Mouse (Mus musculus): ENCODE data around the gene Ccdc69. TPM values are rescaled to one million over a fixed set of nuclear protein-coding genes. Genes with fewer than 3 reads are reported as not detected.

Gene Ccdc69
- polyA plus RNA-seq, 1 experiment from 2014 or later = 3.5 TPM

- Histone ChIP-seq H3K9me3 (ENCODE audit: control insufficient read depth) (no peaks in the 10 kb centered on the region), H3K4me2 (replicated peaks; ENCODE audit: low read depth) (no peak overlapping the region), H3K4me1 (replicated peaks; ENCODE audit: control insufficient read depth, insufficient read depth, low read length) (no peaks in the 10 kb centered on the region), H3K9ac (ENCODE audit: low read depth, low read length) (no peak overlapping the region), H3K27me3 (replicated peaks; ENCODE audit: control insufficient read depth, insufficient read depth, low read length) (no peaks in the 10 kb centered on the region), H3K36me3 (ENCODE audit: control insufficient read depth, insufficient read depth) (no peaks in the 10 kb centered on the region), H3K27ac (ENCODE audit: low read depth, low read length) (no peak overlapping the region), H3K4me3 (ENCODE audit: low read depth, low read length) (no peak overlapping the region)
- no peak for TF ChIP-seq CTCF (IDR thresholded peaks at IDR 0.05; ENCODE audit: low read depth)
- WGBS = 86% methylated on average over 1 of the region's 1 CpGs
- no peak for ATAC-seq
Measured at GRCm38 (mm10) chr11:55106636-55107035, 28.7 kb upstream of the Ccdc69 start.

GRCm38 (mm10) chr11:55105389-55105788, 27.5 kb upstream of the Ccdc69 start:
- Histone ChIP-seq H3K4me1 (replicated peaks; ENCODE audit: control insufficient read depth, insufficient read depth, low read length) (no peaks in the 10 kb centered on the region), H3K9ac (ENCODE audit: low read depth, low read length) (no peak overlapping the region), H3K27ac (ENCODE audit: low read depth, low read length) (no peak overlapping the region), H3K27me3 (replicated peaks; ENCODE audit: control insufficient read depth, insufficient read depth, low read length) (no peaks in the 10 kb centered on the region), H3K9me3 (ENCODE audit: control insufficient read depth) (no peaks in the 10 kb centered on the region), H3K4me3 (ENCODE audit: low read depth, low read length) (no peak overlapping the region), H3K4me2 (replicated peaks; ENCODE audit: low read depth) (no peak overlapping the region), H3K36me3 (ENCODE audit: control insufficient read depth, insufficient read depth) (no peaks in the 10 kb centered on the region)
- ATAC-seq = no peak
- TF ChIP-seq CTCF (IDR thresholded peaks at IDR 0.05; ENCODE audit: low read depth) = no peak
- WGBS = 63% methylated on average over 4 of the region's 4 CpGs

GRCm38 (mm10) chr11:55103229-55103628, 25.3 kb upstream of the Ccdc69 start:
- Histone ChIP-seq H3K9ac (ENCODE audit: low read depth, low read length) (no peak overlapping the region), H3K36me3 (ENCODE audit: control insufficient read depth, insufficient read depth) (no peaks in the 10 kb centered on the region), H3K4me2 (replicated peaks; ENCODE audit: low read depth) (no peak overlapping the region), H3K4me1 (replicated peaks; ENCODE audit: control insufficient read depth, insufficient read depth, low read length) (no peaks in the 10 kb centered on the region), H3K4me3 (ENCODE audit: low read depth, low read length) (no peak overlapping the region), H3K27me3 (replicated peaks; ENCODE audit: control insufficient read depth, insufficient read depth, low read length) (no peaks in the 10 kb centered on the region), H3K27ac (ENCODE audit: low read depth, low read length) (no peak overlapping the region), H3K9me3 (ENCODE audit: control insufficient read depth) (no peaks in the 10 kb centered on the region)
- ATAC-seq = no peak
- WGBS = 93% methylated on average over 3 of the region's 3 CpGs
- no peak for TF ChIP-seq CTCF (IDR thresholded peaks at IDR 0.05; ENCODE audit: low read depth)

GRCm38 (mm10) chr11:55102015-55102414, 24.1 kb upstream of the Ccdc69 start:
- H3K4me2 ChIP-seq (replicated peaks; ENCODE audit: low read depth) = no peak overlapping the region
- H3K4me1 ChIP-seq (replicated peaks; ENCODE audit: control insufficient read depth, insufficient read depth, low read length) = no peaks in the 10 kb centered on the region
- 87% methylated on average over 3 of the region's 3 CpGs for WGBS
- no peak overlapping the region for H3K4me3 ChIP-seq (ENCODE audit: low read depth, low read length)
- no peaks in the 10 kb centered on the region for H3K27me3 ChIP-seq (replicated peaks; ENCODE audit: control insufficient read depth, insufficient read depth, low read length)
- ATAC-seq = no peak
- no peak for TF ChIP-seq CTCF (IDR thresholded peaks at IDR 0.05; ENCODE audit: low read depth)
- no peaks in the 10 kb centered on the region for H3K36me3 ChIP-seq (ENCODE audit: control insufficient read depth, insufficient read depth)
- no peak overlapping the region for H3K27ac ChIP-seq (ENCODE audit: low read depth, low read length)
- no peaks in the 10 kb centered on the region for H3K9me3 ChIP-seq (ENCODE audit: control insufficient read depth)
- H3K9ac ChIP-seq (ENCODE audit: low read depth, low read length) = no peak overlapping the region

GRCm38 (mm10) chr11:55099868-55100267, 21.9 kb upstream of the Ccdc69 start:
- no peak overlapping the region for H3K4me2 ChIP-seq (replicated peaks; ENCODE audit: low read depth)
- H3K9me3 ChIP-seq (ENCODE audit: control insufficient read depth) = no peaks in the 10 kb centered on the region
- no peaks in the 10 kb centered on the region for H3K4me1 ChIP-seq (replicated peaks; ENCODE audit: control insufficient read depth, insufficient read depth, low read length)
- ATAC-seq = no peak
- WGBS = 78% methylated on average over 4 of the region's 4 CpGs
- no peaks in the 10 kb centered on the region for H3K27me3 ChIP-seq (replicated peaks; ENCODE audit: control insufficient read depth, insufficient read depth, low read length)
- H3K4me3 ChIP-seq (ENCODE audit: low read depth, low read length) = no peak overlapping the region
- no peaks in the 10 kb centered on the region for H3K36me3 ChIP-seq (ENCODE audit: control insufficient read depth, insufficient read depth)
- H3K27ac ChIP-seq (ENCODE audit: low read depth, low read length) = no peak overlapping the region
- no peak for TF ChIP-seq CTCF (IDR thresholded peaks at IDR 0.05; ENCODE audit: low read depth)
- H3K9ac ChIP-seq (ENCODE audit: low read depth, low read length) = no peak overlapping the region

- H3K9me3 ChIP-seq (ENCODE audit: control insufficient read depth) = no peaks in the 10 kb centered on the region
- 91% methylated on average over 8 of the region's 8 CpGs for WGBS
- H3K4me1 ChIP-seq (replicated peaks; ENCODE audit: control insufficient read depth, insufficient read depth, low read length) = no peaks in the 10 kb centered on the region
- no peak overlapping the region for H3K4me3 ChIP-seq (ENCODE audit: low read depth, low read length)
- no peak overlapping the region for H3K9ac ChIP-seq (ENCODE audit: low read depth, low read length)
- TF ChIP-seq CTCF (IDR thresholded peaks at IDR 0.05; ENCODE audit: low read depth) = no peak
- H3K27me3 ChIP-seq (replicated peaks; ENCODE audit: control insufficient read depth, insufficient read depth, low read length) = no peaks in the 10 kb centered on the region
- H3K4me2 ChIP-seq (replicated peaks; ENCODE audit: low read depth) = no peak overlapping the region
- H3K27ac ChIP-seq (ENCODE audit: low read depth, low read length) = no peak overlapping the region
- H3K36me3 ChIP-seq (ENCODE audit: control insufficient read depth, insufficient read depth) = no peaks in the 10 kb centered on the region
- no peak for ATAC-seq
Measured at GRCm38 (mm10) chr11:55099019-55099771, 21.3 kb upstream of the Ccdc69 start.

All from intestine, postnatal 0 days (tissue).